Mouse (Mus musculus) heart, embryonic 15.5 days (tissue): ENCODE data around the gene Srgap2. TPM values are rescaled to one million over a fixed set of nuclear protein-coding genes. Genes with fewer than 3 reads are reported as not detected.
A peak's percentile ranks its signal among the peaks of the same experiment; 100 is the strongest.
"Not testable (repeated sequence)": the region's sequence is repeated elsewhere in the genome, so short reads cannot be mapped to it uniquely, and the experiment has no call there.

Experiments
- ATAC-seq: fragments of 200-750 bp; cut with Nextera tagmentation; replicated peaks from 2 replicates; pipeline ENCODE4 v1.8.0; 2017; ENCODE audit warnings: low read depth, moderate TSS enrichment; ENCODE audit not compliant: insufficient number of reproducible peaks, insufficient read depth, low FRiP score
- H3K27ac ChIP-seq: fragments of 300-500 bp; sonication (generic); 2 replicates; pipeline ENCODE4 v1.5.1; 2015; ENCODE audit warnings: mild to moderate bottlenecking, inconsistent platforms
- H3K27me3 ChIP-seq: fragments of 300-500 bp; sonication (generic); 2 replicates; pipeline ENCODE4 v1.6.1; 2015; ENCODE audit warnings: inconsistent platforms
- H3K36me3 ChIP-seq: fragments of 300-500 bp; sonication (generic); 2 replicates; pipeline ENCODE4 v1.6.1; 2015; ENCODE audit warnings: mild to moderate bottlenecking, inconsistent platforms
- H3K4me1 ChIP-seq: fragments of 300-500 bp; sonication (generic); replicated peaks from 2 replicates; pipeline ENCODE4 v1.6.1; 2015; ENCODE audit warnings: inconsistent platforms
- H3K4me2 ChIP-seq: fragments of 300-500 bp; sonication (generic); 2 replicates; pipeline ENCODE4 v1.6.1; 2015; ENCODE audit warnings: inconsistent platforms, mild to moderate bottlenecking, moderate library complexity
- H3K4me3 ChIP-seq: fragments of 300-500 bp; sonication (generic); 2 replicates; pipeline ENCODE4 v1.5.1; 2015; ENCODE audit warnings: mild to moderate bottlenecking, inconsistent platforms
- H3K9ac ChIP-seq: fragments of 300-500 bp; sonication (generic); 2 replicates; pipeline ENCODE4 v1.6.1; 2015; ENCODE audit warnings: mild to moderate bottlenecking, inconsistent platforms
- H3K9me3 ChIP-seq: fragments of 300-500 bp; sonication (generic); replicated peaks from 2 replicates; pipeline ENCODE4 v1.6.1; 2016; ENCODE audit warnings: inconsistent platforms
- WGBS: fragments of 180-500 bp; shearing (Covaris S2); methylation state at CpG from one replicate; pipeline ENCODE4 v1.1.7; 2015; ENCODE audit warnings: mixed read lengths; 5-methylcytosine and 5-hydroxymethylcytosine counted together
- polyA plus RNA-seq: library from polyadenylated mRNA; unstranded; fragments of >200 nt; fragmentation: Nextera tagmentation; extraction: Ambion mirVana; gene quantifications from 2 replicates; pipeline ENCODE4 v1.2.1, GENCODE M21; 2015

Srgap2 gene
- polyA plus RNA-seq, 1 experiment from 2014 or later = 10.0 TPM

GRCm38 (mm10) chr1:131252516-131253250, 274.5 kb downstream of the Srgap2 start:
- H3K4me2 ChIP-seq = not testable (repeated sequence)

DNA sequence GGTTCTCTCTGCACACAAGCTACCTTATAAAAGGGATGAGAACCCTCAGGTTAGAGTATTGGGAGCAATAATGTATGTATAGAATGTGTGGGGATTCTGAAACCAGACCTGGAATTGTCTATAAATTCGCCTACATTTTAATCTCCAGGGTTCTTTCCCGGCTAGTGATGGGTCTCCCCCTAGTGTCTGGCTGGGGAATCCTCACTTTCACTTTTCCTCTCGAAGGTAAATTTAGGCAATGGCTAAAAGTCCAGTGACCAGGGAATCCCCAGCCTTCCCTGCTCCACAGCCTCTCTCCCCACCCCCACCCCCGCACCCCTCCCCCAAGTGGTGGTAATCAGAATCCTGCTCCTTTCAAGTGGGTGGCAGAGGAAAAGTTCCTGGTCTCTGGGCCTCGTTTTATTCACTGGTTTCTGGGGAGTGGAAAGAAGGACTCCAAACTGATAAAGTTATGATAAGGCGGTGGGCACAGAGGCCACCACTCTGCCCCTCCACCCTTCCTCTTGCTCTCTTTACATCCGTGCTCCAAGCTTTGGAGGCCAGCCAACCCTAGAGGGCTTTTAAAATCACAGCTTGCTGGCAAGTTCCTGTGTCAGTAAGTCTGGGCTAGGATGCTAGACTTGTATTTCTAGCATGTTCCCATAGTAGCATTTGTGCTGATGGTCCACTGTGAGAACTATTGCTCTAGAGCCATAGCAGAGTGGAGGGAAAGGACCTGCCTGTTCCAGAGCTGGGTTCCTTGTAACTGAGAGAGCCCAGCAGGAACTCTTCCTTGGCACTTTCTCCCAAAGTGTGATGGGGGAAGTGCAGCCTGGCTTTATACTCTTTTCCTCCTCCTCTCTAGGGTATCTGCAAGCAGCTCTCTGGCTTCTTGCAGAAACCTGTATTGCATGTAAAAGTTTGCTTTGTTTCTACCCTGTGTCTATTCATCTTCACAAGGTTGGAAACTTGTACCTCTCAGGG, 280.4 kb downstream of the Srgap2 start:
- Histone ChIP-seq H3K4me1 (peaks cover 38% of the 10 kb centered on the region), H3K4me2 (peak overlapping the region; percentile 88), H3K27ac (peak overlapping the region; percentile 7), H3K4me3 (peak overlapping the region; percentile 66), H3K9ac (0 out of 2 replicates have a peak overlapping the region, but pooled peaks have one; percentile 25), H3K27me3 (peaks cover 22% of the 10 kb centered on the region), H3K36me3 (no peaks in the 10 kb centered on the region), H3K9me3 (no peaks in the 10 kb centered on the region)
- ATAC-seq = no peak
- WGBS = 2% methylated on average over 7 of the region's 7 CpGs

More at GRCm38 (mm10) chr1:131252516-131253250, 274.5 kb downstream of the Srgap2 start:
- ATAC-seq, H3K27me3 ChIP-seq, H3K36me3 ChIP-seq, H3K4me3 ChIP-seq, H3K9me3 ChIP-seq, H3K9ac ChIP-seq, H3K27ac ChIP-seq: not testable (repeated sequence)
- 83% methylated on average over 7 of the region's 7 CpGs for WGBS
- H3K4me1 ChIP-seq = peaks cover 12% of the 10 kb centered on the region

DNA sequence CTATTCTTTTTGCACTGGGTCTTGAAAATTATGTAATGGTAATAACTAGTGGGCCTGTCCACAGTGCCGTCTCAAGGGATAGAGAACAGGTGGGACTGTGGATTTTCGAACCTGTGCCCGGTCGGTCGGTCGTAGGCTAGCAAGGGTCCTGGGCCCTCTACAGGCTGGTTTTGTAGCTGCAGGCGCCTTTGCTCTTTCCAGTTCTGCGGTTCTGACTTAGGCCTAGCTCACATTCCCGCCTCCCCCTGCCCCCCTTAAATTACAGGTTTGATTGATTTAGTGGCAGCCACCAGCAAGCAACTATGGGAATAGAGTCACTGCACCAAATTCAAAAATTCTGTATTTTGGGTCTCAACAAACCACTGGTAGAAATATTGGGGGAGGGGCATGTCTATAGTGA, 281.2 kb downstream of the Srgap2 start:
- 8% methylated on average over 9 of the region's 9 CpGs for WGBS
- Histone ChIP-seq H3K27ac (peak overlapping the region; percentile 7; the same call in 1 of the 2 replicates), H3K4me1 (peaks cover 36% of the 10 kb centered on the region)

DNA sequence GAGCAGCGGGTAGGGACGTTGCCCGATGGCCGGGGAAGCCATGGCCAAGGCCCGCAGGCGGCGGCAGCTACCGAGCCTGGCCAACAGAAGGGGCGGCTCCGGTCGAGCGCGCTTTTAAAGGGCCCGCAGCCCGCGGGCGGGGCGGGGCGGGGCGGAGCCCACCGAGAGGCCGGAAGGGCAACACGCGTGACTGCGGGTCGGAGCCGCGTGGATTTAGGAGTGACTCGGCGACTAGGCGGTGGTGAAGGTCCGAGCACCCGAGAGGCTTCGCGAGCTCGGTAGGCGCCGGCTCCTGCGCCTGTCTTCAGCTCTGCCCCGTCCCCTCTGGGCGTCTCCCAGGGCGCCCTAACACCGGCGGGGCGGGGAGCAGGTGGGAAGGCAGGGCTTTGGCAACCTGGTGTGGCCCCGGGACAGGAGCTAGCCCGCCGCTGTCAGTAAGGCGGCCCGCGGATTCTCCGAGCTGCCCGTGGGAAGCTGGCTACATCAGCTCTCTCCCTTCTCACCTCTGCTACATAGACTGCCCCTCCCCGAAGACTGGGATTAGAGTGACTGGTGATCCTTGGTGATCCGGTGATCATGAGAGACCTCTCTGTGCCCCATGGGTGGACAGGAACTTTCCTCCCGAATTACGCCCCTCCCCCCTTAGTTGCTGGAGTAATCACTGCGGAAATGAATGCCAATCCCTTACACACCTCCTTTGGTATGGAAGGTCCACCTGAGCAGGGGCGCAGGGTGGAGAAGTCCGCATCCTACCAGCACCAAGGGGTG, 281.9 kb downstream of the Srgap2 start, which contains the start of gene Rassf5:
Gene Rassf5 (minus strand): TSS at position 170 of the 768 bp plus-strand sequence.
- Histone ChIP-seq H3K36me3 (no peaks in the 10 kb centered on the region), H3K9ac (peak within 1 kb of the TSS; percentile 67), H3K9me3 (no peaks in the 10 kb centered on the region), H3K27ac (peak within 1 kb of the TSS; percentile 7; the same call in 1 of the 2 replicates), H3K4me2 (peak within 1 kb of the TSS; percentile 88), H3K4me3 (peak within 1 kb of the TSS; percentile 66), H3K27me3 (peaks cover 22% of the 10 kb centered on the region), H3K4me1 (peaks cover 31% of the 10 kb centered on the region)
- peak; percentile 70 for ATAC-seq
- under 1% methylated on average over 60 of the region's 60 CpGs for WGBS

More for the DNA sequence above, 281.2 kb downstream of the Srgap2 start:
- Histone ChIP-seq H3K4me3 (peak overlapping the region; percentile 66), H3K36me3 (no peaks in the 10 kb centered on the region), H3K27me3 (peaks cover 22% of the 10 kb centered on the region), H3K9ac (peak overlapping the region; percentile 67; the same call in 1 of the 2 replicates), H3K4me2 (peak overlapping the region; percentile 88), H3K9me3 (no peaks in the 10 kb centered on the region)
- no peak for ATAC-seq

- Histone ChIP-seq H3K4me2 (peak overlapping the region; percentile 88), H3K27ac (no peak overlapping the region), H3K4me1 (peaks cover 33% of the 10 kb centered on the region), H3K9ac (peak overlapping the region; percentile 67), H3K27me3 (peaks cover 22% of the 10 kb centered on the region), H3K4me3 (peak overlapping the region; percentile 66), H3K9me3 (no peaks in the 10 kb centered on the region), H3K36me3 (no peaks in the 10 kb centered on the region)
- no peak for ATAC-seq
- under 1% methylated on average over 57 of the region's 57 CpGs for WGBS
These were observed 282.5 kb downstream of the Srgap2 start for GRCm38 (mm10) chr1:131244536-131245088.

- no peak overlapping the region for H3K27ac ChIP-seq
- no peaks in the 10 kb centered on the region for H3K9me3 ChIP-seq
- H3K4me2 ChIP-seq = peak overlapping the region; percentile 88; the same call in 1 of the 2 replicates
- WGBS = 57% methylated on average over 6 of the region's 6 CpGs
- H3K9ac ChIP-seq = no peak overlapping the region
- H3K27me3 ChIP-seq = peaks cover 13% of the 10 kb centered on the region; the same call in 1 of the 2 replicates
- peaks cover 48% of the 10 kb centered on the region for H3K4me1 ChIP-seq
- ATAC-seq = no peak
- H3K4me3 ChIP-seq = no peak overlapping the region
- H3K36me3 ChIP-seq = no peaks in the 10 kb centered on the region
These were observed 284.2 kb downstream of the Srgap2 start for GRCm38 (mm10) chr1:131242956-131243355.

DNA sequence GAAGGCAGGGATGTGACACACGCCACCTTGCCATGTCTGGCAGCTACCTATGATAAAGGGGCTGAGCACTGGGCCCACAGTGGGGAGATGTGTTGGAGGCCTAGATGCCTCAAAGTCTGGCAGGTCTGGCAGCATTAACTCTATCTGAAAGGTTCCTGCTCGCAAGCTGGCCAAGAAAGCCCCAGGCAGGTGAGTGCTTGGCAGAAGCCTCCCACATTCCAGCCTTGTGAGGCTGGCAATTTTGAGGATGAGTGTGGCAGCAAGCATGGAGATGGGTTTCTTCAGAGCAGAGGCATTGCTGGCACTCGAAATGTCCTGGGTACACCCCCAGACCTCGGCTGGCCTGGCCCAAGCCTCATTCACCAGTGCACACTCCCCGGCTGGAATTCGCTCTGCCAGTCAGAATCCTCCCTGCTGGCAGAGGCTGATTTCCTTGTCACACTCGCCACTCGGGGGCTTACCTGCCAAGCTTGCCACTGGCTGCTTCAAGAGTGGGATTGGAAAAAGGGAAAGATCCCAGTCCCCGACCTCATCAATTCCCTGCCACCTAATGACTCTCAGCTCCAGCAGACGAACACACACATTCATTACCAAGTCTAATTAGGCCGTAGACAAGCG, 287.5 kb downstream of the Srgap2 start:
- 71% methylated on average over 12 of the region's 12 CpGs for WGBS
- no peaks in the 10 kb centered on the region for H3K9me3 ChIP-seq
- H3K27me3 ChIP-seq = peaks cover 13% of the 10 kb centered on the region; the same call in 1 of the 2 replicates
- no peak overlapping the region for H3K4me3 ChIP-seq
- no peak overlapping the region for H3K9ac ChIP-seq
- ATAC-seq = no peak
- no peak overlapping the region for H3K4me2 ChIP-seq
- H3K27ac ChIP-seq = no peak overlapping the region
- no peaks in the 10 kb centered on the region for H3K36me3 ChIP-seq
- H3K4me1 ChIP-seq = peaks cover 27% of the 10 kb centered on the region

- no peaks in the 10 kb centered on the region for H3K9me3 ChIP-seq
- H3K4me1 ChIP-seq = peaks cover 29% of the 10 kb centered on the region
- H3K36me3 ChIP-seq = no peaks in the 10 kb centered on the region
- 50% methylated on average over 8 of the region's 8 CpGs for WGBS
- ATAC-seq = peak; percentile 53
- H3K9ac ChIP-seq = no peak overlapping the region
- peak overlapping the region; percentile 28; the same call in 1 of the 2 replicates for H3K27ac ChIP-seq
- peaks cover 9% of the 10 kb centered on the region; the same call in 1 of the 2 replicates for H3K27me3 ChIP-seq
- H3K4me3 ChIP-seq = no peak overlapping the region
- H3K4me2 ChIP-seq = no peak overlapping the region
These were observed 288.2 kb downstream of the Srgap2 start for GRCm38 (mm10) chr1:131238931-131239381.

DNA sequence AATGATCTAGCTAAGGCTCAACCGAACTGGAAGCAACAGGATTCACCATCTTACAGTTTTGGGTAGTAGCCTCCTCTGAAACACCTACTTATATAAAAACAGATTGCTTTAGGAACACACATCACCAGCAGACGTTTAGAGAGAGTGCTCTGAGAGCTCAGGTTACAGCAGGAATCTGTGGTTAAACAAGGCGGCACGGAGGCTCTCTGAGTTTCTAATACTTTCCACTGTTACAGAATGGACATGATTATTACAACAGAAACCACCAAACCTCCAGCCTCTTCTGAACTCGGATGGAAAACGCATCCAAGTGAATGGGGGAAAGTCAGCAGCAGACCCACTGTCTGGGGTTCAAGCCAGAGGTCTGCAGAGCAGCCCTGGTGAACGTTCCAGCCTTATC, 291.1 kb downstream of the Srgap2 start:
- Histone ChIP-seq H3K4me1 (peaks cover 45% of the 10 kb centered on the region), H3K27ac (no peak overlapping the region), H3K9ac (no peak overlapping the region), H3K4me2 (no peak overlapping the region), H3K27me3 (no peaks in the 10 kb centered on the region), H3K36me3 (no peaks in the 10 kb centered on the region), H3K9me3 (no peaks in the 10 kb centered on the region), H3K4me3 (no peak overlapping the region)
- no peak for ATAC-seq
- 48% methylated on average over 7 of the region's 7 CpGs for WGBS
